19 mouse cellular contexts compared by ENCODE assay signal in genomic region chr1:20941857-20942256, GRCm38 (mm10). TPM values are rescaled to one million over a fixed set of nuclear protein-coding genes. Genes with fewer than 3 reads are reported as not detected.
DNase-seq lines count a peak whose midpoint lies in the region; ATAC-seq lines count a peak whose summit lies in the region.
"Had no signal": no experiment of that assay in that cellular context is flagged by ENCODE, and none has a peak within 500 bp of the region (broad histone marks: within the 10 kb centered on the region; RNA-seq: fewer than 3 reads in every experiment).

No protein-coding gene starts in this region.

- H3K9me3 ChIP-seq in embryonic facial prominence, embryonic 14.5 days (ENCODE audit: control insufficient read depth, low read length): no peaks in the 10 kb centered on the region
- no peaks in the 10 kb centered on the region for H3K9me3 ChIP-seq in embryonic facial prominence, embryonic 10.5 days
- H3K9me3 ChIP-seq in kidney, embryonic 15.5 days (replicated peaks): no peaks in the 10 kb centered on the region
- H3K9me3 ChIP-seq in liver, embryonic 11.5 days (ENCODE audit: control insufficient read depth, low read length): no peaks in the 10 kb centered on the region
- H3K9me3 ChIP-seq: embryonic facial prominence, embryonic 13.5 days; hindbrain, embryonic 10.5 days had no signal

- H3K27ac ChIP-seq in embryonic facial prominence, embryonic 14.5 days (replicated peaks; ENCODE audit: low read depth, low read length): 0 out of 2 replicates have a peak overlapping the region, but pooled peaks have one; percentile 15
- no peak overlapping the region for H3K27ac ChIP-seq in embryonic facial prominence, embryonic 10.5 days (replicated peaks)
- peak overlapping the region; percentile 32; the same call in 1 of the 2 replicates for H3K27ac ChIP-seq in kidney, embryonic 15.5 days
- no peak overlapping the region for H3K27ac ChIP-seq in liver, embryonic 11.5 days (ENCODE audit: low read depth, low read length)
- H3K27ac ChIP-seq: gastrocnemius, adult 2 months; hindbrain, embryonic 10.5 days; hindbrain, embryonic 14.5 days had no signal

- no peak overlapping the region for H3K9ac ChIP-seq in embryonic facial prominence, embryonic 14.5 days (ENCODE audit: low read depth, low read length)
- no peak overlapping the region for H3K9ac ChIP-seq in kidney, embryonic 15.5 days
- no peak overlapping the region for H3K9ac ChIP-seq in liver, embryonic 11.5 days (ENCODE audit: low read depth, low read length)
- H3K9ac ChIP-seq: embryonic facial prominence, embryonic 13.5 days; heart, embryonic 12.5 days; hindbrain, embryonic 14.5 days had no signal

- no peak for ATAC-seq in embryonic facial prominence, embryonic 14.5 days (ENCODE audit: low read depth)
- peak; percentile 64 for ATAC-seq in kidney, embryonic 15.5 days (replicated peaks; ENCODE audit: low FRiP score)
- no peak for ATAC-seq in liver, embryonic 11.5 days (replicated peaks; ENCODE audit: low FRiP score)
- ATAC-seq in CD4-positive, CD25-positive, alpha-beta regulatory T cell, adult 4 months: no peak

- 49% methylated on average over 7 of the region's 7 CpGs for WGBS in embryonic facial prominence, embryonic 14.5 days
- 84% methylated on average over 7 of the region's 7 CpGs for WGBS in embryonic facial prominence, embryonic 10.5 days
- WGBS in kidney, embryonic 15.5 days: 38% methylated on average over 7 of the region's 7 CpGs
- 85% methylated on average over 7 of the region's 7 CpGs for WGBS in liver, embryonic 11.5 days

- no peak overlapping the region for H3K4me2 ChIP-seq in embryonic facial prominence, embryonic 14.5 days (ENCODE audit: low read depth, low read length)
- H3K4me2 ChIP-seq in kidney, embryonic 15.5 days: no peak overlapping the region
- H3K4me2 ChIP-seq in liver, embryonic 11.5 days: no peak overlapping the region
- H3K4me2 ChIP-seq: embryonic facial prominence, embryonic 13.5 days; heart, embryonic 12.5 days; hindbrain, embryonic 14.5 days had no signal

- H3K4me3 ChIP-seq in embryonic facial prominence, embryonic 14.5 days (ENCODE audit: low read depth, low read length): no peak overlapping the region
- H3K4me3 ChIP-seq in embryonic facial prominence, embryonic 10.5 days: no peak overlapping the region
- H3K4me3 ChIP-seq in kidney, embryonic 15.5 days (replicated peaks): no peak overlapping the region
- H3K4me3 ChIP-seq in liver, embryonic 11.5 days (ENCODE audit: low read depth, low read length): no peak overlapping the region
- H3K4me3 ChIP-seq: embryonic facial prominence, embryonic 13.5 days; erythroblast, embryonic 14.5 days; gastrocnemius, adult 2 months; heart, embryonic 12.5 days; hindbrain, embryonic 10.5 days had no signal

- H3K4me1 ChIP-seq in embryonic facial prominence, embryonic 14.5 days (ENCODE audit: control insufficient read depth, insufficient read depth, low read length): no peaks in the 10 kb centered on the region
- H3K4me1 ChIP-seq in embryonic facial prominence, embryonic 10.5 days: no peaks in the 10 kb centered on the region
- H3K4me1 ChIP-seq in kidney, embryonic 15.5 days: no peaks in the 10 kb centered on the region
- no peaks in the 10 kb centered on the region for H3K4me1 ChIP-seq in liver, embryonic 11.5 days (replicated peaks; ENCODE audit: control insufficient read depth, insufficient read depth, low read length)
- H3K4me1 ChIP-seq: heart, embryonic 12.5 days; hindbrain, embryonic 10.5 days had no signal

- peak; percentile 47 for DNase-seq in embryonic facial prominence, embryonic 14.5 days (ENCODE audit: low spot score)
- no peak for DNase-seq in embryonic facial prominence, embryonic 10.5 days (ENCODE audit: low spot score)
- DNase-seq in kidney, postnatal 10 days: no peak
- peak; percentile 9 for DNase-seq in liver, embryonic 11.5 days (ENCODE audit: low spot score)
- DNase-seq in liver: no peak
- DNase-seq: adrenal gland, postnatal 10 days; B cell, adult 2 months; cerebellum, adult 11-12 months; cerebellum, adult 9-10 months; cerebellum, postnatal 25 days; gastrocnemius, adult 2 months; gastrocnemius, postnatal 25 days had no signal

- no peaks in the 10 kb centered on the region for H3K27me3 ChIP-seq in embryonic facial prominence, embryonic 14.5 days (replicated peaks; ENCODE audit: control insufficient read depth, insufficient read depth, low read length)
- no peaks in the 10 kb centered on the region for H3K27me3 ChIP-seq in embryonic facial prominence, embryonic 10.5 days (replicated peaks; ENCODE audit: low read depth, poor library complexity, severe bottlenecking)
- no peaks in the 10 kb centered on the region for H3K27me3 ChIP-seq in kidney, embryonic 15.5 days
- H3K27me3 ChIP-seq in liver, embryonic 11.5 days (replicated peaks; ENCODE audit: control insufficient read depth, insufficient read depth, low read length): no peaks in the 10 kb centered on the region
- H3K27me3 ChIP-seq: embryonic facial prominence, embryonic 13.5 days; heart, embryonic 12.5 days had no signal

- H3K36me3 ChIP-seq in embryonic facial prominence, embryonic 14.5 days (ENCODE audit: control insufficient read depth, insufficient read depth, low read length): no peaks in the 10 kb centered on the region
- H3K36me3 ChIP-seq in embryonic facial prominence, embryonic 10.5 days (replicated peaks): no peaks in the 10 kb centered on the region
- no peaks in the 10 kb centered on the region for H3K36me3 ChIP-seq in kidney, embryonic 15.5 days
- no peaks in the 10 kb centered on the region for H3K36me3 ChIP-seq in liver, embryonic 11.5 days (ENCODE audit: control insufficient read depth, insufficient read depth, low read length)
- H3K36me3 ChIP-seq: embryonic facial prominence, embryonic 13.5 days; heart, embryonic 12.5 days had no signal

RNA-seq across cellular contexts. Expression of gene Efhc1, which starts 9.6 kb away (rescaled TPM):
- 5.7 and 10.6 TPM in 2 replicates for polyA plus RNA-seq in embryonic facial prominence, embryonic 14.5 days (2014; fragmentation: Nextera tagmentation; extraction: Ambion mirVana)
- polyA plus RNA-seq in embryonic facial prominence, embryonic 10.5 days (2016; fragmentation: Nextera tagmentation; extraction: Ambion mirVana): 2.2 and 2.5 TPM in 2 replicates
- polyA plus RNA-seq in kidney, embryonic 15.5 days (2015; fragmentation: Nextera tagmentation; extraction: Ambion mirVana): 2.4 and 3.2 TPM in 2 replicates
- 0.58 and 1.2 TPM in 2 replicates for polyA plus RNA-seq in liver, embryonic 11.5 days (2014; fragmentation: Nextera tagmentation; extraction: Ambion mirVana)
- polyA plus RNA-seq in CD4-positive, CD25-positive, alpha-beta regulatory T cell, adult 4 months (2017; shearing (Covaris generic)): 1 to 10 TPM in 1 of 2 experiments, under 1 TPM in 1; 0.54 to 1.2 TPM
- polyA plus RNA-seq: erythroblast, embryonic 14.5 days had no signal

RNA-seq across cellular contexts. Expression of gene Paqr8, which starts 51.5 kb away (rescaled TPM):
- 6.1 and 7.2 TPM in 2 replicates for polyA plus RNA-seq in embryonic facial prominence, embryonic 14.5 days (2014; fragmentation: Nextera tagmentation; extraction: Ambion mirVana)
- polyA plus RNA-seq in embryonic facial prominence, embryonic 10.5 days (2016; fragmentation: Nextera tagmentation; extraction: Ambion mirVana): 4.0 and 4.4 TPM in 2 replicates
- 3.9 and 4.3 TPM in 2 replicates for polyA plus RNA-seq in kidney, embryonic 15.5 days (2015; fragmentation: Nextera tagmentation; extraction: Ambion mirVana)
- 1.4 and 1.9 TPM in 2 replicates for polyA plus RNA-seq in liver, embryonic 11.5 days (2014; fragmentation: Nextera tagmentation; extraction: Ambion mirVana)
- 1 to 10 TPM; 2.2 to 5.8 TPM for polyA plus RNA-seq in CD4-positive, CD25-positive, alpha-beta regulatory T cell, adult 4 months (2017; shearing (Covaris generic))

Comparison
In these comparisons a context has a peak if more than half of its experiments do, and no peak if none do; other contexts are left out.
1. DNase-seq: peak in embryonic facial prominence, embryonic 14.5 days (single experiment) and liver, embryonic 11.5 days (single experiment); none in embryonic facial prominence, embryonic 10.5 days (single experiment), kidney, postnatal 10 days (single experiment) and liver (single experiment).
2. H3K27ac ChIP-seq: peak in embryonic facial prominence, embryonic 14.5 days (single experiment) and kidney, embryonic 15.5 days (single experiment); none in embryonic facial prominence, embryonic 10.5 days (single experiment) and liver, embryonic 11.5 days (single experiment).